Comparison of ENCODE assay signal across 11 mouse cellular contexts in the genomic region with DNA sequence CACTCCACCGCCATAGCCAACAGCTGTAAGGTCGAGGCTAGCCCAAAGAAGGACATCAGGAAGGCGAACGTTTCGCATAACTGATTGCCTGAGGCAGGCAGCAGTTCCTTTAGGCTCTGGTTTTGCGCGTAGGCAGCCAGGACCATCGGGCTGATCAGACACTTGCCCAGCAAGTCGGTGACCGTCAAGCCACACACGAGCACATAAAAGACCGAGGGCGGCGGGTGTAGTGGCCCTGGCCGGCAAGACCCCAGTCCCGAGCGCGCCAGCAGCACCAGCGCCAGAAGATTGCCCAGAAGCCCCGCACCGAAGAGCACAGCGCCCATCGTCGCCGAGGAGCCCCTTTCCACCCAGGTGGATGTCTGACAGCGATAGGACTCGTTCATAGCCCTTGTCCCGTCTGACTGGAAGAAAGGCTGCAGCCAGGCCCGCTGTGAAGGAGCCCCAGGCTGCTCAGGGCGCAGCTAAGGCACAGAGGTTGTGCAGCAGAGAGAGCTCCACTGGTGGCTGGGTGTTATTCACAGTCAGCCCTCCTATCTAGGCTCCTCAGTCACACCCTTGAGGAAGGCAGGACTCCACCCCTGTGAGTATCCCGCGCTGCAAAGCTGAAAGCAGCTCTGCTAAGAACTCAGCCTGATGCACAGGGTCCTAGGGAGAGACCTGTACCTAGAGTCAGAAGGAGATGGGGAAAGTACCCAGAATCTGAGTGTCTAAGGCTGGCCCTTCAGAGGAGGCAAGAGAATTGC. TPM values are rescaled to one million over a fixed set of nuclear protein-coding genes. Genes with fewer than 3 reads are reported as not detected.
DNase-seq lines count a peak whose midpoint lies in the region; ATAC-seq lines count a peak whose summit lies in the region.
"Had no signal": no experiment of that assay in that cellular context is flagged by ENCODE, and none has a peak within 500 bp of the region (broad histone marks: within the 10 kb centered on the region; RNA-seq: fewer than 3 reads in every experiment).

A gene (minus strand): TSS at position 508 of the 746 bp plus-strand sequence.

- no peaks in the 10 kb centered on the region for H3K9me3 ChIP-seq in liver, embryonic 12.5 days (replicated peaks)
- H3K9me3 ChIP-seq in embryonic facial prominence, embryonic 11.5 days (replicated peaks; ENCODE audit: control insufficient read depth, low read length), result no peaks in the 10 kb centered on the region
- H3K9me3 ChIP-seq in intestine, embryonic 16.5 days (ENCODE audit: control insufficient read depth, low read length), result no peaks in the 10 kb centered on the region
- H3K9me3 ChIP-seq in neural tube, embryonic 15.5 days (replicated peaks), result no peaks in the 10 kb centered on the region

- H3K4me3 ChIP-seq in liver, embryonic 12.5 days, result no peak within 1 kb of the TSS
- peak within 1 kb of the TSS; percentile 14; the same call in 1 of the 2 replicates for H3K4me3 ChIP-seq in embryonic facial prominence, embryonic 11.5 days (ENCODE audit: low read depth, low read length)
- peak within 1 kb of the TSS; percentile 42 for H3K4me3 ChIP-seq in intestine, embryonic 16.5 days (ENCODE audit: low read length)
- H3K4me3 ChIP-seq in neural tube, embryonic 15.5 days (replicated peaks), result peak within 1 kb of the TSS; percentile 43

- H3K27me3 ChIP-seq in liver, embryonic 12.5 days (replicated peaks), result peaks cover 35% of the 10 kb centered on the region
- peaks cover 17% of the 10 kb centered on the region for H3K27me3 ChIP-seq in embryonic facial prominence, embryonic 11.5 days (ENCODE audit: control insufficient read depth, insufficient read depth, low read length)
- H3K27me3 ChIP-seq in intestine, embryonic 16.5 days (replicated peaks; ENCODE audit: control insufficient read depth, insufficient read depth, low read length), result peaks cover 17% of the 10 kb centered on the region
- H3K27me3 ChIP-seq in neural tube, embryonic 15.5 days (replicated peaks), result peaks cover 20% of the 10 kb centered on the region

- no peak for ATAC-seq in liver, embryonic 12.5 days
- 0 out of 2 replicates have a peak, but pooled peaks have one; percentile 46 for ATAC-seq in embryonic facial prominence, embryonic 11.5 days (replicated peaks; ENCODE audit: insufficient number of reproducible peaks, low FRiP score, low TSS enrichment, low read depth)
- peak; percentile 89 for ATAC-seq in intestine, embryonic 16.5 days
- peak; percentile 66 for ATAC-seq in neural tube, embryonic 15.5 days (ENCODE audit: low FRiP score)

- WGBS in liver, embryonic 12.5 days (ENCODE audit: insufficient replicate concordance), result 4% methylated on average over 32 of the region's 32 CpGs
- under 1% methylated on average over 32 of the region's 32 CpGs for WGBS in embryonic facial prominence, embryonic 11.5 days
- WGBS in intestine, embryonic 16.5 days, result under 1% methylated on average over 32 of the region's 32 CpGs
- 1% methylated on average over 32 of the region's 32 CpGs for WGBS in neural tube, embryonic 15.5 days

- DNase-seq in liver, result no peak
- DNase-seq in embryonic facial prominence, embryonic 11.5 days (ENCODE audit: low spot score), result no peak
- no peak for DNase-seq in spleen, adult 12 weeks (ENCODE audit: low spot score)
- no peak for DNase-seq in adrenal gland, postnatal 25 days
- no peak for DNase-seq in cerebellum, adult 11-12 months
- DNase-seq: gastrocnemius, postnatal 25 days had no signal

- H3K9ac ChIP-seq in liver, embryonic 12.5 days, result no peak within 1 kb of the TSS
- 0 out of 2 replicates have a peak within 1 kb of the TSS, but pooled peaks have one; percentile 26 for H3K9ac ChIP-seq in embryonic facial prominence, embryonic 11.5 days (replicated peaks; ENCODE audit: low read length)
- peak within 1 kb of the TSS; percentile 43; the same call in 1 of the 2 replicates for H3K9ac ChIP-seq in intestine, embryonic 16.5 days (ENCODE audit: low read depth, low read length)
- H3K9ac ChIP-seq in neural tube, embryonic 15.5 days (replicated peaks), result peak within 1 kb of the TSS; percentile 40; the same call in 1 of the 2 replicates

- H3K36me3 ChIP-seq in liver, embryonic 12.5 days, result no peaks in the 10 kb centered on the region
- no peaks in the 10 kb centered on the region for H3K36me3 ChIP-seq in embryonic facial prominence, embryonic 11.5 days (replicated peaks; ENCODE audit: control insufficient read depth, insufficient read depth, low read depth, low read length)
- H3K36me3 ChIP-seq in intestine, embryonic 16.5 days (ENCODE audit: control insufficient read depth, insufficient read depth, low read length), result no peaks in the 10 kb centered on the region
- H3K36me3 ChIP-seq in neural tube, embryonic 15.5 days, result no peaks in the 10 kb centered on the region

- H3K4me2 ChIP-seq in liver, embryonic 12.5 days, result peak within 1 kb of the TSS; percentile 18; the same call in 1 of the 2 replicates
- H3K4me2 ChIP-seq in embryonic facial prominence, embryonic 11.5 days (ENCODE audit: low read depth, low read length), result peak within 1 kb of the TSS; percentile 41
- peak within 1 kb of the TSS; percentile 76 for H3K4me2 ChIP-seq in intestine, embryonic 16.5 days (ENCODE audit: low read depth, low read length)
- peak within 1 kb of the TSS; percentile 74 for H3K4me2 ChIP-seq in neural tube, embryonic 15.5 days

- H3K4me1 ChIP-seq in liver, embryonic 12.5 days, result no peaks in the 10 kb centered on the region
- H3K4me1 ChIP-seq in embryonic facial prominence, embryonic 11.5 days (ENCODE audit: control insufficient read depth, insufficient read depth, low read length), result no peaks in the 10 kb centered on the region
- 0 out of 2 replicates have a peak, but pooled peaks cover 4% of the 10 kb centered on the region for H3K4me1 ChIP-seq in intestine, embryonic 16.5 days (ENCODE audit: control insufficient read depth, insufficient read depth, low read length)
- peaks cover 8% of the 10 kb centered on the region for H3K4me1 ChIP-seq in neural tube, embryonic 15.5 days

- H3K27ac ChIP-seq in liver, embryonic 12.5 days, result no peak within 1 kb of the TSS
- no peak within 1 kb of the TSS for H3K27ac ChIP-seq in embryonic facial prominence, embryonic 11.5 days (replicated peaks; ENCODE audit: low read depth, low read length)
- no peak within 1 kb of the TSS for H3K27ac ChIP-seq in intestine, embryonic 16.5 days (ENCODE audit: low read length)
- no peak within 1 kb of the TSS for H3K27ac ChIP-seq in neural tube, embryonic 15.5 days (replicated peaks)

RNA-seq across cellular contexts. Expression of the gene that starts here (rescaled TPM):
- not detected in 2 replicates for polyA plus RNA-seq in liver, embryonic 12.5 days (2016; fragmentation: Nextera tagmentation; extraction: Ambion mirVana)
- polyA plus RNA-seq in embryonic facial prominence, embryonic 11.5 days (2014; fragmentation: Nextera tagmentation; extraction: Ambion mirVana), result 0.21 TPM in 1 of 2 replicates, not detected in the other
- polyA plus RNA-seq in intestine, embryonic 16.5 days (2015; fragmentation: Nextera tagmentation; extraction: Ambion mirVana), result not detected in 2 replicates
- 0.73 and 0.83 TPM in 2 replicates for polyA plus RNA-seq in neural tube, embryonic 15.5 days (2015; fragmentation: Nextera tagmentation; extraction: Ambion mirVana)
- total RNA-seq in adrenal gland, postnatal 25 days (2021), result not detected in 2 replicates
- total RNA-seq: gastrocnemius, postnatal 25 days; monocyte, adult 5-6 weeks had no signal
- polyA plus RNA-seq: Patski had no signal

Comparison
In these comparisons a context has a peak if more than half of its experiments do, and no peak if none do; other contexts are left out.
1. Peak in ATAC-seq, H3K4me3 ChIP-seq, H3K9ac ChIP-seq and H3K4me2 ChIP-seq in embryonic facial prominence, embryonic 11.5 days; RNA of the gene not detected or under 1 TPM.
2. Peak in ATAC-seq, H3K4me3 ChIP-seq, H3K9ac ChIP-seq and H3K4me2 ChIP-seq in intestine, embryonic 16.5 days; RNA of the gene not detected or under 1 TPM.
3. Peak in ATAC-seq, H3K4me3 ChIP-seq, H3K9ac ChIP-seq and H3K4me2 ChIP-seq in neural tube, embryonic 15.5 days; RNA of the gene not detected or under 1 TPM.
4. H3K4me2 ChIP-seq: peak in every context shown above with its lines; median percentile 76 in intestine, embryonic 16.5 days; 74 in neural tube, embryonic 15.5 days; 41 in embryonic facial prominence, embryonic 11.5 days; 18 in liver, embryonic 12.5 days.